Mouse (Mus musculus): ENCODE measurements at regions not wholly inside any gene's neighbourhood (a gene's known extent, or its start where the extent isn't known, plus 50 kb on each side); places are given as distances from the start of the nearest gene placed in this dataset.
A peak's percentile ranks its signal among the peaks of the same experiment; 100 is the strongest.

GRCm38 (mm10) chr3:19829752-19830151 is 127.1 kb upstream of the Cp start:
- ATAC-seq (replicated peaks; ENCODE audit: low FRiP score) (no peak), DNase-seq (ENCODE audit: low spot score) (no peak)
- H3K4me3 ChIP-seq (ENCODE audit: low read depth, low read length): no peak overlapping the region
- no peak overlapping the region for H3K4me2 ChIP-seq (ENCODE audit: low read depth, low read length, severe bottlenecking)
- no peaks in the 10 kb centered on the region for H3K27me3 ChIP-seq (ENCODE audit: control insufficient read depth, insufficient read depth, low read length)
- 96% methylated on average over 2 of the region's 2 CpGs for WGBS
- no peak overlapping the region for H3K27ac ChIP-seq (ENCODE audit: low read depth, low read length)
- H3K9ac ChIP-seq (ENCODE audit: low read length): no peak overlapping the region
- H3K36me3 ChIP-seq (ENCODE audit: control insufficient read depth, insufficient read depth, low read length): no peaks in the 10 kb centered on the region
- no peaks in the 10 kb centered on the region for H3K4me1 ChIP-seq (replicated peaks; ENCODE audit: control insufficient read depth, insufficient read depth, low read length)
- H3K9me3 ChIP-seq (ENCODE audit: control insufficient read depth, low read length): no peaks in the 10 kb centered on the region

GRCm38 (mm10) chr3:19848031-19848735 is 108.7 kb upstream of the Cp start:
- H3K36me3 ChIP-seq (ENCODE audit: control insufficient read depth, insufficient read depth, low read length): no peaks in the 10 kb centered on the region
- no peak overlapping the region for H3K4me2 ChIP-seq (ENCODE audit: low read depth, low read length, severe bottlenecking)
- no peaks in the 10 kb centered on the region for H3K27me3 ChIP-seq (ENCODE audit: control insufficient read depth, insufficient read depth, low read length)
- no peak overlapping the region for H3K9ac ChIP-seq (ENCODE audit: low read length)
- DNase-seq (ENCODE audit: low spot score) (no peak), ATAC-seq (replicated peaks; ENCODE audit: low FRiP score) (no peak)
- H3K4me1 ChIP-seq (replicated peaks; ENCODE audit: control insufficient read depth, insufficient read depth, low read length): no peaks in the 10 kb centered on the region
- 68% methylated on average over 6 of the region's 6 CpGs for WGBS
- no peak overlapping the region for H3K4me3 ChIP-seq (ENCODE audit: low read depth, low read length)
- H3K27ac ChIP-seq (ENCODE audit: low read depth, low read length): no peak overlapping the region
- H3K9me3 ChIP-seq (ENCODE audit: control insufficient read depth, low read length): no peaks in the 10 kb centered on the region

GRCm38 (mm10) chr3:19848736-19849269 is 108.1 kb upstream of the Cp start:
- no peaks in the 10 kb centered on the region for H3K36me3 ChIP-seq (ENCODE audit: control insufficient read depth, insufficient read depth, low read length)
- H3K9me3 ChIP-seq (ENCODE audit: control insufficient read depth, low read length): no peaks in the 10 kb centered on the region
- WGBS: 70% methylated on average over 1 of the region's 1 CpGs
- H3K27ac ChIP-seq (ENCODE audit: low read depth, low read length): no peak overlapping the region
- no peak for ATAC-seq (replicated peaks; ENCODE audit: low FRiP score)
- no peak for DNase-seq (ENCODE audit: low spot score)
- no peak overlapping the region for H3K4me3 ChIP-seq (ENCODE audit: low read depth, low read length)
- no peak overlapping the region for H3K4me2 ChIP-seq (ENCODE audit: low read depth, low read length, severe bottlenecking)
- H3K27me3 ChIP-seq (ENCODE audit: control insufficient read depth, insufficient read depth, low read length): no peaks in the 10 kb centered on the region
- H3K9ac ChIP-seq (ENCODE audit: low read length): no peak overlapping the region
- no peaks in the 10 kb centered on the region for H3K4me1 ChIP-seq (replicated peaks; ENCODE audit: control insufficient read depth, insufficient read depth, low read length)

- H3K27me3 ChIP-seq (ENCODE audit: control insufficient read depth, insufficient read depth, low read length): no peaks in the 10 kb centered on the region
- DNase-seq (ENCODE audit: low spot score): no peak
- H3K36me3 ChIP-seq (ENCODE audit: control insufficient read depth, insufficient read depth, low read length): no peaks in the 10 kb centered on the region
- no peak overlapping the region for H3K4me3 ChIP-seq (ENCODE audit: low read depth, low read length)
- H3K9ac ChIP-seq (ENCODE audit: low read length): no peak overlapping the region
- no peak for ATAC-seq (replicated peaks; ENCODE audit: low FRiP score)
- H3K4me1 ChIP-seq (replicated peaks; ENCODE audit: control insufficient read depth, insufficient read depth, low read length): no peaks in the 10 kb centered on the region
- WGBS: 69% methylated on average over 2 of the region's 2 CpGs
- no peak overlapping the region for H3K4me2 ChIP-seq (ENCODE audit: low read depth, low read length, severe bottlenecking)
- no peak overlapping the region for H3K27ac ChIP-seq (ENCODE audit: low read depth, low read length)
- no peaks in the 10 kb centered on the region for H3K9me3 ChIP-seq (ENCODE audit: control insufficient read depth, low read length)
These were observed 74.2 kb upstream of the Cp start for GRCm38 (mm10) chr3:19882623-19883022.

GRCm38 (mm10) chr3:19888405-19888804 is 68.4 kb upstream of the Cp start:
- DNase-seq (ENCODE audit: low spot score): no peak
- Histone ChIP-seq H3K9ac (ENCODE audit: low read length) (no peak overlapping the region), H3K4me3 (ENCODE audit: low read depth, low read length) (no peak overlapping the region), H3K27ac (ENCODE audit: low read depth, low read length) (no peak overlapping the region), H3K4me1 (replicated peaks; ENCODE audit: control insufficient read depth, insufficient read depth, low read length) (no peaks in the 10 kb centered on the region), H3K9me3 (ENCODE audit: control insufficient read depth, low read length) (no peaks in the 10 kb centered on the region), H3K36me3 (ENCODE audit: control insufficient read depth, insufficient read depth, low read length) (no peaks in the 10 kb centered on the region), H3K4me2 (ENCODE audit: low read depth, low read length, severe bottlenecking) (no peak overlapping the region), H3K27me3 (ENCODE audit: control insufficient read depth, insufficient read depth, low read length) (no peaks in the 10 kb centered on the region)
- no peak for ATAC-seq (replicated peaks; ENCODE audit: low FRiP score)

GRCm38 (mm10) chr3:19894258-19894629 is 62.6 kb upstream of the Cp start:
- Histone ChIP-seq H3K27me3 (ENCODE audit: control insufficient read depth, insufficient read depth, low read length) (no peaks in the 10 kb centered on the region), H3K9me3 (ENCODE audit: control insufficient read depth, low read length) (no peaks in the 10 kb centered on the region), H3K9ac (ENCODE audit: low read length) (peak overlapping the region; percentile 36; the same call in 1 of the 2 replicates), H3K4me1 (replicated peaks; ENCODE audit: control insufficient read depth, insufficient read depth, low read length) (no peaks in the 10 kb centered on the region; the same call in 1 of the 2 replicates), H3K4me3 (ENCODE audit: low read depth, low read length) (peak overlapping the region; percentile 89), H3K4me2 (ENCODE audit: low read depth, low read length, severe bottlenecking) (peak overlapping the region; percentile 41), H3K27ac (ENCODE audit: low read depth, low read length) (no peak overlapping the region), H3K36me3 (ENCODE audit: control insufficient read depth, insufficient read depth, low read length) (no peaks in the 10 kb centered on the region; the same call in 1 of the 2 replicates)
- no peak for DNase-seq (ENCODE audit: low spot score)
- WGBS: 5% methylated on average over 10 of the region's 10 CpGs
- ATAC-seq (replicated peaks; ENCODE audit: low FRiP score): no peak

GRCm38 (mm10) chr3:19894630-19895578 is 62.0 kb upstream of the Cp start:
- H3K4me2 ChIP-seq (ENCODE audit: low read depth, low read length, severe bottlenecking): peak overlapping the region; percentile 79
- no peaks in the 10 kb centered on the region; the same call in 1 of the 2 replicates for H3K36me3 ChIP-seq (ENCODE audit: control insufficient read depth, insufficient read depth, low read length)
- peak; percentile 100 for ATAC-seq (replicated peaks; ENCODE audit: low FRiP score)
- DNase-seq (ENCODE audit: low spot score): peak; percentile 97
- peak overlapping the region; percentile 53; the same call in 1 of the 2 replicates for H3K27ac ChIP-seq (ENCODE audit: low read depth, low read length)
- peak overlapping the region; percentile 84 for H3K9ac ChIP-seq (ENCODE audit: low read length)
- H3K4me1 ChIP-seq (replicated peaks; ENCODE audit: control insufficient read depth, insufficient read depth, low read length): no peaks in the 10 kb centered on the region; the same call in 1 of the 2 replicates
- peak overlapping the region; percentile 89 for H3K4me3 ChIP-seq (ENCODE audit: low read depth, low read length)
- under 1% methylated on average over 68 of the region's 68 CpGs for WGBS
- H3K9me3 ChIP-seq (ENCODE audit: control insufficient read depth, low read length): no peaks in the 10 kb centered on the region
- no peaks in the 10 kb centered on the region for H3K27me3 ChIP-seq (ENCODE audit: control insufficient read depth, insufficient read depth, low read length)

GRCm38 (mm10) chr3:19895755-19896154 is 61.1 kb upstream of the Cp start:
- WGBS: 50% methylated on average over 5 of the region's 5 CpGs

More at GRCm38 (mm10) chr3:19895755-19896154, 61.1 kb upstream of the Cp start:
- Histone ChIP-seq H3K9ac (ENCODE audit: low read length) (peak overlapping the region; percentile 84), H3K4me3 (ENCODE audit: low read depth, low read length) (peak overlapping the region; percentile 89), H3K9me3 (ENCODE audit: control insufficient read depth, low read length) (no peaks in the 10 kb centered on the region), H3K36me3 (ENCODE audit: control insufficient read depth, insufficient read depth, low read length) (no peaks in the 10 kb centered on the region; the same call in 1 of the 2 replicates), H3K4me1 (replicated peaks; ENCODE audit: control insufficient read depth, insufficient read depth, low read length) (no peaks in the 10 kb centered on the region; the same call in 1 of the 2 replicates), H3K4me2 (ENCODE audit: low read depth, low read length, severe bottlenecking) (peak overlapping the region; percentile 79), H3K27ac (ENCODE audit: low read depth, low read length) (no peak overlapping the region), H3K27me3 (ENCODE audit: control insufficient read depth, insufficient read depth, low read length) (no peaks in the 10 kb centered on the region)
- ATAC-seq (replicated peaks; ENCODE audit: low FRiP score) (no peak), DNase-seq (ENCODE audit: low spot score) (no peak)
